Mouse (Mus musculus) liver (tissue): Measurements from ENCODE around the gene Cox14.
A peak's percentile ranks its signal among the peaks of the same experiment; 100 is the strongest.
"Not testable (repeated sequence)": the region's sequence is repeated elsewhere in the genome, so short reads cannot be mapped to it uniquely, and the experiment has no call there.

Source experiments
- DNase-seq: peaks from one replicate; pipeline ENCODE4 v3.0.0-alpha.2; 2020; ENCODE audit warnings: mixed read lengths

Gene Cox14

DNA sequence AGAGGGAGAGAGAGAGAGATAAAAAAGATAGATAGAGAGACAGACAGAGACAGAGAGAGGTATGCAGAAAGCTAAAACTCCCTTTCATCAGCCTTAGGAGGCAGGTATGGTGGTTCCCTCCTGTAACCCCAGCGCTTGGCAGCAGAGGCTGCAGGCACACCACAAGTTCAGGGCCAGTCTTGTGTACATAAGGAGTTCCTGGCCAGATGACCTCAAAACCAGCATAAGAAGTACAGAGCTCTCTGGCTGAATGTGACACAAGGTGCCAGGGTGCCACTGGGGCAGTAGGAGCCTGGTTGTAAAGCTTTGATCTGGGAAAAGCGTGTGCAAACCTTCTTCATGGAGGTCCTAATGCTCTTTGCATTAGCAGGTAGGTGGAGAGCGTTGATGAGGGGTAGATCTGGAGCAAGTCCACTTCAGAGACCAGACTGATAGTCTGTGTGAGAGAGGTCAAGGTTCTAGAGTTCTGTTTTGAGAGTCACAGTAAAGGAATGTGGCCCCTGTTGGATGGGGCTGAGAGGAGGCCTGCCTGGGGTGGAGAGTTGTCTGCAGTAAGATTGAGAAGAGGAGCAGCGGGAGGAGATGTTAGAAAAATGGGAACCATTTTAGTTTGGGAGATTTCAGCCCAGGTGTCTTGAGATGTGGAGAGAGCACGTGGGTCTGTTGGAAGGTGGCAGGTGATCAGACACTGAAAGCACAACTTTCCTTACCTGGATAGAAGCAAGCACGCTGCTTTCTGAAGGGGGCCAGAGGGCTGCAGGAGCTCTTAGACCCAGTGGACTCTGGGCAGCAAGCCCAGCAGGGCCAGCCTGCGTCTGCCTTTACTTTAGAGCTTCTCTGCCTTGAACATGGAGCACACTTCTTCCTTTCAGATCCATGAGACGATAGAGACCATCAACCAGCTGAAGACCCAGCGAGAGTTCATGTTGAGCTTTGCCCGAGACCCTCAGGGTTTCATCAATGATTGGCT lies 14.9 kb upstream of the Cox14 start:
- no peak for DNase-seq

DNA sequence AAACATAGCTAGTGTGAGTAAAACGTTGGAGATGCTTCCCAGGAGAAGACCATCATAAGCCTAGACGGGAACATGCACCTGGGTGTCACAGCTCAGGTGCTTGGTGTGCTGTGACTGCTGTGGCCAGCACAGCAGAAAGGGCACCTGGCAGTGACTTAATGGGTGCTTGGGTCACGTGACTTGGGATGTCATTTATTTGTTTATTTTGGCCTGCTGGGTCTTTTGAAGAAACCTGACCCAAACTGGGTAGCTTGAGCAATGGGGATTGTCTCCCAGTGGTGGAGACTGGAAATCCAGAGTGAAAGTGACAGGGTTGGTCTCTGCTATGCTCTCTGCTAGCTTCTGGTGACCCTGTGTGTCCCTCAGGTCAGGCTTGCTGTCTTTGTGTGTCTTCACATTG lies 13.9 kb upstream of the Cox14 start:
- no peak for DNase-seq

GRCm38 (mm10) chr15:99712666-99713559 lies 12.5 kb upstream of the Cox14 start:
- no peak for DNase-seq

DNA sequence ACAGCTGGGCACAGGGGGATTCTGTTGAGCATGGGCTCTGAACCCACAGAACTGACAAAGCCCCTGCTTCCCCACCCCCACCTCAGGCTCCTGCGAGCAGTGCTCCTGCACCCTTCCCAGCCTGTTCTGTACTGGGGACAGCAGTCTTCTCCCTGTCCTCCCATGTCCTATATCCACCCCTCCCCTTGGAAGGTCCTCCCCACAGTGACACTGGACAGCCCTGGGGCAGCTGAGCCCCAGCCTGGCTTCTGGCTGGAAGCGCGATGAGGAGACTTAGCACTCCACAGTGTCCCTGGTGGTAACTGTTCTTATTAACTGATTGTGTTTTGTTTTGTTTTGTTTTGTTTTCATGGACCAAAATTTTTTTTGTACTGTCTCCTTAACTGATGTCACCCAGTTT lies 11.8 kb upstream of the Cox14 start:
- no peak for DNase-seq

DNA sequence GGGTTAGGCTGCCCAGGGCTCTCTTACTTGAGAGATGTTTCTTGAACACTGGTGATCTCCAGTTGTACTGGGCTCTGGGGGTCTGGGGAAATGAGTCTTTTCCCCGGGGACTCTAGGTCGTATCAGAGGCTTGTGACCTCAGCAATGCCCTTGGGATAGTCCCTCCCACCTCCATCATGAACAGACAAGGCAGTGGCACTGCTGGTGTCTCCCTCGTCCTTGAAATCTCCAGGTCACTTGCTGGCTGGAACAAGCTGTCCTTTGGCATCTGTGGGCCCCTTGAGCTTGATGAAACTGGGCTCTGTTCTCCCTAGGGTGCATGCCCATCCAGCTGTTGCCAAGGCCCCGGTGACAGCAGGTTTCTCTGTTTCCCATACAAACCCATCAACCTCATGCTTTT lies 11.2 kb upstream of the Cox14 start:
- no peak for DNase-seq

DNA sequence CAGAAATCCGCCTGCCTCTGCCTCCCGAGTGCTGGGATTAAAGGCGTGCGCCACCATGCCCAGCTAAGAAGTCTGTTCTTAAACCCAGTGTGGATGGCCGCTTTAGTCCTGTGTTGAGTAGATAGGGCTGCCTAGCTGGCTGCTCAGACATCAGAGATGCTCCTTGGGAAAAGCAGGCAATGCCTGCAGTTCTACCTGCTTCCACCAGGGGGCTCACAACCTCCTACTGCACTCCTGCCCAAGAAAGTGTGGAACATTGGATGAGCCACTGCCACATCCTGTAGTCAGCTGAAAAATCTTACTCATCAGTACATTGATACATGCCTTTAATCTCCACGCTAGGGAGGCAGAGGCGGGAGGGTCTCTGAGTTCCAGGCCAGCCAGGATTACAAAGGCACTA lies 10.6 kb upstream of the Cox14 start:
- peak; percentile 68 for DNase-seq

- DNase-seq: peak; percentile 24
These were observed 10.0 kb upstream of the Cox14 start for GRCm38 (mm10) chr15:99715361-99715865.

GRCm38 (mm10) chr15:99715982-99716746 lies 9.3 kb upstream of the Cox14 start:
- DNase-seq: no peak

DNA sequence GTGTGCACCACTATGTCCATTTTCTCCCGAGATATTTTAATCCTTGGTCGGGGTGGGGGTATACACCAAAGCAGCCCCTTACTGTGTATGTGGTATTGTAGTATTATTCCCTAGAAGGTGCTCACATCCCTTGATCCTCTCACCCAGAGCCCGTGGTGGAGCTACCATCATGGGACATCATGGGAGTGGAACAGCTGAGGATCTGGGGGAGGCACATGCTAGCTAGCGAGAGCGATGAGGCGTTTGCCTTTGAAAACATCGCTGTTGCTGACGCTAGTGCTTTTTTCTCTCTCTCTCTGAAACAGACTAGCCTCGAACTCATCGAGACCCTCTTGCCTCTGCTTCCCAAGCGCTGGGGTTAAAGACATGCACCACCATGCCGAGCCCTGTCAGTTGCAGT lies 8.6 kb upstream of the Cox14 start:
- DNase-seq: no peak

DNA sequence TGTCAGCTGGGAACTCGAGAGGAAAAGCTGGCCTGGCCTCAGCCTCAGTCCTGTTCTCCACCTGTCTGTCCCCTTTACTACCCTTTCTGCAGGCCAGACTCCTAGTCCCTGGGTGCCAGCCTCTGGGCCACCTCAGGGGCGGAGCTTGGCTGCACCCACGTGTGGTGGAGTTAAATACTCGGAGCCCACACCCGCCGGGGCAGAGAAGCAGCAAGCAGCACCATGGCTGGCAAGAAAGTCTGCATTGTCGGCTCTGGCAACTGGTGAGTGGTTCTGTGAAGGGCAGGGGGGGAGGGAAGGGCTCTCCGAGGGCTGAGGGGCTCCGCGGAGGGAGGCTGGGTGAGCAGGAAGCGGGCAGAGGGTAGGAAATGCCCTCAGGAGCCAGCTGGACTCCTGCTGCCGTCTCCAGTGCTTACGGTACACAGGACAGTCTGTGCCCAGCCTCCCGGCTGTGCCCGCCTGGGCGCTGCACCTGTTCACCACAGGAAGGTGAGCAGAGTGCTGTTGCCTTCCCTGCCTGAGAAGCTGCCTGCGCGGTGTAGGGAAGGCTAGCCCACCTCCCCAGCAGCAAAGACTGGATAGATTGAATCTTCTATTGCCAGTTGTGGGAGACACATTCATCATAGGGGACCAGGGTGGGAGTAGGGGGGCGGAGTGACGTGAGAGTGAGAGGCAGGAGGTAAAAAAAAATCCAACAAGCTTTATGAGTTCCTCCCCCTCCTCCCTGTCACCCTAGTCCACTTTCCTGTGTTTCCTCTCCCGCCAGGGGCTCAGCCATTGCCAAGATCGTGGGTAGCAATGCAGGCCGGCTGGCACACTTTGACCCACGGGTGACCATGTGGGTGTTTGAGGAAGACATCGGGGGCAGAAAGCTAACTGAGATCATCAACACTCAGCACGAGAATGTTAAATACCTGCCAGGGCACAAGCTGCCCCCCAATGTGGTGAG lies 7.8 kb upstream of the Cox14 start, which contains the start of gene Gpd1:
Gene Gpd1, plus strand, starts transcription at position 130 of the 949 bp plus-strand sequence.
- DNase-seq: no peak

DNA sequence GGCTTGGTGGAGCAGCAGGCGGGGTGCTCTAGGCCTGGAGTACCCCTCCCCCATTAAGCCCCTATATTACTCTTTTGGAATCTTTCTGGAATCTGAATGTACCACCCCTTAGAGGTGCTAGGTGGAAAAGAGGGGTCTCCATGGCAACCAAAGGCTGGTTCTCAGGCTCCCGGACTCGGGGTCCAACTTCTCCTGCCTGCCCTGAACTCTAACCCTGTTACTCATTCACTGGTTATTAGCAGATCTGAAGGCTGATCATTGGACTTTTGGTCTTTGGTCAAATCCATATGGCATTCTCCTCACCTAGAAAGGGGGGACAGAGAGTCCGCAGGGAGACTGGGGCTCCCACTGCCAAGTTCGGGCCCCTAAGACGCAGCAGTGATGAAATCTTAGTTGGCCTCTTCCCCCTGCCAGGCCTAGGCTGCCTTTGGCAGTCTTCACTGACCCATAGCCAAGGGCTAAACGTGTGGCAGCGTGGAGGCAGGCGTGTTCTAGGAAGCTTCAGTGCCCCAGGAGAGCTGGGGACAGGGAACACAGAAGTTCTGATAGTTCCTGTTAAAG lies 6.9 kb upstream of the Cox14 start:
- no peak for DNase-seq

DNA sequence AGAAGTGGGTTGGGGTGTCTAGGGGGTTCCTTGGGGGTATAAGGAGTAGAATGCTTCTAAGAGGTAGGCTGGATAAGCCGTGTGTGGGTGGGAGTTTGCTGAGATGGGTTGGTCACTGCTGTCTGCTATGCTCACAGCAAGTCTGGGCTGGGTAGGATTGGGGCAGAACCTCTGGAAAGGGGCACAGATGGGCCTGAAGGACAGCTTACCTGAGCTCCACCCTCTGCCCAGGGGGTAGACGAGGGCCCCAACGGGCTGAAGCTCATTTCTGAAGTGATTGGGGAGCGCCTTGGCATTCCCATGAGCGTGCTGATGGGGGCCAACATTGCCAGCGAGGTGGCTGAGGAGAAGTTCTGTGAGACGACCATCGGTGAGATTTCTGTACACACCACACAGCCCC lies 5.6 kb upstream of the Cox14 start:
- DNase-seq: no peak

GRCm38 (mm10) chr15:99721921-99722743 lies 3.3 kb upstream of the Cox14 start:
- DNase-seq: no peak

DNA sequence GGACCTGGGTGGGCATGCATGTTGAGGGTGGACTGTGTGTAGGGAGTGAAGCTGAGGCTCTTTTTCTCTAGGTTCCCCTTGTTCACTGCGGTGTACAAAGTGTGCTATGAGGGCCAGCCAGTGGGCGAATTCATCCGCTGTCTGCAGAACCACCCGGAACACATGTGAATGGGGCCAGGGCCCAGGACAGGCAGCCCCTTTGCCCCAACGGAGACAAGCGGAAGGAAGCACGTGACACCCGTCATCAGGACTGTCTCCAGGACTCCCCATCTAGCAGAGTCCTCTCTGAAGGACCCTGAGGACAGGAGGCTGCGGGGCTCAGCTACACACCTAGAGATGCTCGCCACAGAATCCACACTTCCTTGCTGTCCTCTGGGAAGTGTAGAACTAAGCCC lies 2.3 kb upstream of the Cox14 start:
- DNase-seq: no peak

DNA sequence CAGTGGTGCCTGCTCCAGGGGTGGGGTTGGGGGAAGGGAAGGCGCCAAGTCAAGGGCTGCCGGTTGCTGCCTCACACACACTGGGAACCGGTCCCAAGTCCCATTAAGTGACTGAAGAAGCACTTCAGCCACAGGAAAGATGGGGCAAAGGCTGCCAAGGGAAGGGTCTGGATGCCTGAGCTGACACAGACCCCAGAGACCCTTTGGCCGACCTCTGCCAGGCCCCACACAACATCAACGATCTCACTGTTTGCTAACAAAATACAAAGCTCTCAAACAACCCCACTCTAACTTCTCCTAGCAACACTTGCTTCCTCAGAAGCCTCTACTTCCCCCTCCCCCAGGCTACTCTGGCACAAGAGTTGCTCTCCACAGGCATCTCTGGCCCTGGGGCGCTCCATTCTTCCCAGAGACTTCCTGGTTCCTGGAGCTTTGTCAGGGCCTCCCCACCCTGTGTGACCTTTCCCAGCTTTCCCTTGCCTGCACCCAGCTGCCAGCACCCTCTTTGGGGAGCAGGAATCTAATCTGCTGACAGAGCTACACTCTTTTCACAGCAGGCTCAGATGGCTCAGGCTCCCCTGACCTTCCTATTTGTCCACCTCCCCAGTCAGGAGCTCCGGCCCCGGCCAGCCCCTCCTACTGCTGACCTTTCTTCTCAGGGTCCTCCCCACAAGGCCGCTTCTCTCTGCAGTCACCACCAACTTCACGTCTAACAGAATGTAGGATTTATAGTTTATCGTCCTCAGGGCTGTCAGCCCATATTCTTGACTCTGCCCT lies 1.7 kb upstream of the Cox14 start:
- DNase-seq: peak; percentile 57

- DNase-seq: peak; percentile 68
These were observed 961 bp upstream of the Cox14 start for GRCm38 (mm10) chr15:99724292-99725021.

DNA sequence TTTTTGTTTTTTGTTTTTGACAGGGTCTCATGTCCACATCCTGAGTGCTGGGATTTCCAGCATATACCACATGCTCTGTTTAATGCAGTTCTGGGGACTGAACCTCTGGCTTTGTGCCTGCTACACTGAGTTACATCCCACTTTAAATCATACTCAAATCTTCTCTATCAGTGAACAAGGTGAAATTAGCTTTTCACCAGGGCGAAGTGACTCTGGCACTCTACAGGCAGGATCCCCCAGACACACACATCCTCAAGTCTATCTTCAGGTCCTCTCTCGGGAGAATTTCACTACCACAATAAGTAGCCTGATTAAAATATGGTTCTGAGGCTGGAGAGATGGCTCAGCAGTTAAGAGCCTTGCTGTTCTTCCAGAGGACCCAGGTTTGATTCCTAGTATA lies 1.1 kb downstream of the Cox14 start:
- DNase-seq: no peak

DNA sequence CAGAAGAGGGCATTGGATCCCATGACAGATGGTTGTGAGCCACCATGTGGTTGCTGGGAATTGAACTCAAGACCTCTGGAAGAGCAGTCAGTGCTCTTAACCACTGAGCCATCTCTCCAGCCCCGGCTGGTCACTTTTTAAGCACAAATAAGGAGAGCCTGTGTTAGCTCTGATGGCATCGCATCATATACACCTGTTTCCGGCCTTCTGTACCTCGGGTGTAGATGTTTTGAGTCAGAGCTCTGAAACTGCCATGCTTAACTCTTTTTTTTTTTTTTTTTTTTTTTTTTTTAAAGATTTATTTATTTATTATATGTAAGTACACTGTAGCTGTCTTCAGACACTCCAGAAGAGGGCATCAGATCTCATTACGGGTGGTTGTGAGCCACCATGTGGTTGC lies 1.6 kb downstream of the Cox14 start:
- not testable (repeated sequence) for DNase-seq

DNA sequence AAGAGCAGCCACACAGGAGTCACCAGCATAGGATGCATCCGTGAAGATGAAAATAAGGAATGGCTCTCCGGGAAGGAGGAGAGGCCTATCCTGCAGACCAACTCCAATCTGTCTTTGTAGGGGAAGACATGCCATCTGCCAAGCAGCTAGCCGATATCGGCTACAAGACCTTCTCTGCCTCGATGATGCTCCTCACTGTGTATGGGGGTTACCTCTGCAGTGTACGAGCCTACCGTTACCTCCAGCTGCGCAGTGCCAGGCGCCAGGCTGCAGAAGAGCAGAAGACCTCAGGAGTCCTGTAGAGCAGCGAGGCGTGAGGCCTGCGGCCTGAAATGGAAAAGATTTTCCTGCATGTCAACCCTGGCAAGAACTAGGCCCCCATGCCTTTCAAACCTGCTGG lies 2.1 kb downstream of the Cox14 start:
- DNase-seq: no peak
